Mouse (Mus musculus) ES-Bruce4 (cell line): ENCODE data around the gene Shb.

Source experiments
- CTCF ChIP-seq: IDR thresholded peaks from one replicate; pipeline ENCODE4 v1.8.1; 2011; ENCODE audit warnings: low read depth, low read length
- POLR2A ChIP-seq: IDR thresholded peaks from one replicate; pipeline ENCODE4 v1.8.1; 2011; ENCODE audit warnings: low read length; ENCODE audit not compliant: insufficient read depth

DNA sequence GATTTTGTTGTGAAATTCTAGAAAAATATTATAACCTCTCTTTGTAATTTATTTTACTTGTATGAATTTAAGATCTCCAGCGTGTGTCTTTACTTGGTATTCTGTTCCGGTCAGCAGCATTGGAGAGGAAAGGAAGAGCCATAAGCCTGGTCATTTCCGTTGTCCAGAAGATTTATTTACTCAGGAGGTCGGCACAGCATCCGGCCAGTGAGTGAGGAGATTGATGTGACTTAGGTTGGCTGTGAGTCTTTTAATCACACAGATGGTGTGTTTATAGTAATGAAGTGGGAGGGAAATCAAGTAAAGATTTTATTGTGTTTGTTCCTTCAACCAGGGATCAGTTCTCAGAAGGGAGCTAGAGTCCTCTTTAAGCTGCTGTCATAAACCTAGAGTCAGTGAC lies 157.4 kb downstream of the Shb start:
- TF ChIP-seq CTCF: no peak
- TF ChIP-seq POLR2A: no peak
